Mouse (Mus musculus) E14TG2a.4 (cell line): ENCODE results near the gene Cntn1.

Source experiments
- CTCF ChIP-seq: conservative IDR thresholded peaks from 2 replicates; pipeline ENCODE4 v1.5.1; 2014; ENCODE audit warnings: low read length
- NANOG ChIP-seq: IDR thresholded peaks from 2 replicates; pipeline ENCODE4 v1.6.1; 2014; ENCODE audit warnings: borderline replicate concordance, low read length, mixed read lengths
- POU5F1 ChIP-seq: IDR thresholded peaks from 2 replicates; pipeline ENCODE4 v1.6.1; 2014; ENCODE audit warnings: low read length, borderline replicate concordance

GRCm38 (mm10) chr15:92112455-92112854 is 61.5 kb downstream of the Cntn1 start:
- TF ChIP-seq CTCF = no peak
- TF ChIP-seq NANOG = no peak
- TF ChIP-seq POU5F1 = no peak
